16 mouse cellular contexts compared by ENCODE assay signal in the genomic region with DNA sequence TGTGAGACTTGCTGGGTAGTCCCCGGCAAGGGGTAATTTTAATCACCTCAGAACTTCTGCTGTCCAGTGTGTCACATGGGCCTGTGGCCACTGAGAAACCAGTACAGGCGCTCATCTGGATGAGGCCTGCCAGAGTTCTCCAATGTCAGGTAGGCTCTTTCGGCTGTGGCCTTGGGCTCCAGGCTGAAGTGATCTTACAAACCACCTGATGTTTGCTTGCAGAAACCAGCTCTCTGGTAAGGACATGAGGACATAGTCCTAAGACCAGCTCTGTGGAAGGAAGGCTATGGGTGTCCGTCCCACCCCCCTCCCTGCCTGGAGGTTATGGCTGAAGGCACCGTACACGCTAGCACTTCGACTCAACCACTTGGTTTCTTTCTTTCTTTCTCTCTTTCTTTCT. TPM values are rescaled to one million over a fixed set of nuclear protein-coding genes. Genes with fewer than 3 reads are reported as not detected.
"Had no signal": no experiment of that assay in that cellular context is flagged by ENCODE, and none has a peak within 500 bp of the region (broad histone marks: within the 10 kb centered on the region; RNA-seq: fewer than 3 reads in every experiment).

No protein-coding gene starts in this region.

- ATAC-seq: liver, embryonic 12.5 days; midbrain, embryonic 13.5 days had no signal

- H3K9me3 ChIP-seq: limb, embryonic 10.5 days; limb, embryonic 13.5 days; liver, embryonic 12.5 days; liver, embryonic 15.5 days; megakaryocyte, embryonic 14.5 days; midbrain, embryonic 10.5 days; midbrain, embryonic 13.5 days had no signal

- H3K4me2 ChIP-seq: limb, embryonic 13.5 days; liver, embryonic 12.5 days; liver, embryonic 15.5 days; midbrain, embryonic 13.5 days had no signal

- H3K27ac ChIP-seq: layer of hippocampus, adult 2 months; limb, embryonic 10.5 days; limb, embryonic 13.5 days; liver, embryonic 12.5 days; midbrain, embryonic 10.5 days; midbrain, embryonic 13.5 days had no signal

- H3K4me3 ChIP-seq: layer of hippocampus, adult 2 months; limb, embryonic 10.5 days; limb, embryonic 13.5 days; liver, embryonic 12.5 days; liver, embryonic 15.5 days; megakaryocyte, embryonic 14.5 days; midbrain, embryonic 10.5 days; midbrain, embryonic 13.5 days had no signal

- H3K36me3 ChIP-seq: limb, embryonic 10.5 days; limb, embryonic 13.5 days; liver, embryonic 12.5 days; liver, embryonic 15.5 days; midbrain, embryonic 10.5 days; midbrain, embryonic 13.5 days had no signal

- DNase-seq: kidney, adult 11 months; kidney, adult 9 months; kidney, postnatal 14 days; layer of hippocampus, adult 9-11 months; liver; thymus, postnatal 25 days had no signal

- H3K4me1 ChIP-seq: limb, embryonic 10.5 days; midbrain, embryonic 10.5 days; midbrain, embryonic 13.5 days had no signal

- H3K9ac ChIP-seq: limb, embryonic 13.5 days; liver, embryonic 12.5 days; liver, embryonic 15.5 days; midbrain, embryonic 13.5 days had no signal

- H3K27me3 ChIP-seq: liver, embryonic 12.5 days; liver, embryonic 15.5 days; midbrain, embryonic 13.5 days had no signal

RNA-seq across cellular contexts. Expression of gene Hnf1b, which starts 26.8 kb away (rescaled TPM):
- total RNA-seq: midbrain, postnatal 0 days had no signal
- polyA plus RNA-seq: limb, embryonic 10.5 days; limb, embryonic 13.5 days; midbrain, embryonic 10.5 days; midbrain, embryonic 13.5 days; thymus, postnatal 0 days had no signal
